Mouse (Mus musculus): ENCODE data around the gene Tas2r140. TPM values are rescaled to one million over a fixed set of nuclear protein-coding genes. Genes with fewer than 3 reads are reported as not detected.

The Tas2r140 gene
- polyA plus RNA-seq (2012; rRNA removed): not detected in 2 replicates

- TF ChIP-seq POLR2A (IDR thresholded peaks at IDR 0.05; ENCODE audit: control insufficient read depth, extremely low read depth, insufficient read depth, low read length, poor library complexity): no peak
- no peak for TF ChIP-seq CTCF (IDR thresholded peaks at IDR 0.05; ENCODE audit: borderline replicate concordance, control insufficient read depth, extremely low read depth, insufficient read depth, low read length, poor library complexity)
- Histone ChIP-seq H3K4me3 (ENCODE audit: control insufficient read depth, insufficient read depth, low read length) (no peak within 1 kb of the TSS), H3K36me3 (ENCODE audit: control insufficient read depth, insufficient read depth, low read length) (no peaks in the 10 kb centered on the region), H3K4me1 (replicated peaks; ENCODE audit: control insufficient read depth, insufficient read depth, low read length) (no peaks in the 10 kb centered on the region), H3K27ac (ENCODE audit: control insufficient read depth, insufficient read depth, low read length) (no peak within 1 kb of the TSS), H3K27me3 (ENCODE audit: control insufficient read depth, insufficient read depth, low read length) (no peaks in the 10 kb centered on the region)
- DNase-seq: no peak
Observed at GRCm38 (mm10) chr6:133055716-133056115, at the start of gene Tas2r140. Tas2r140 (minus strand) TSS chr6:133055816.

- TF ChIP-seq POLR2A (IDR thresholded peaks at IDR 0.05; ENCODE audit: control insufficient read depth, extremely low read depth, insufficient read depth, low read length, poor library complexity) (no peak), CTCF (IDR thresholded peaks at IDR 0.05; ENCODE audit: borderline replicate concordance, control insufficient read depth, extremely low read depth, insufficient read depth, low read length, poor library complexity) (no peak)
- no peaks in the 10 kb centered on the region for H3K4me1 ChIP-seq (replicated peaks; ENCODE audit: control insufficient read depth, insufficient read depth, low read length)
- peak within 1 kb of the TSS; percentile 49 for H3K27ac ChIP-seq (ENCODE audit: control insufficient read depth, insufficient read depth, low read length)
- no peaks in the 10 kb centered on the region for H3K36me3 ChIP-seq (ENCODE audit: control insufficient read depth, insufficient read depth, low read length)
- H3K4me3 ChIP-seq (ENCODE audit: control insufficient read depth, insufficient read depth, low read length): peak within 1 kb of the TSS; percentile 65
- no peak for DNase-seq
- H3K27me3 ChIP-seq (ENCODE audit: control insufficient read depth, insufficient read depth, low read length): no peaks in the 10 kb centered on the region
Observed at GRCm38 (mm10) chr6:133104609-133104921, 48.9 kb upstream of the Tas2r140 start, which contains the start of gene Smim10l1. Smim10l1 (plus strand) TSS chr6:133104909.

GRCm38 (mm10) chr6:133102430-133102829 is 46.8 kb upstream of the Tas2r140 start:
- no peaks in the 10 kb centered on the region for H3K36me3 ChIP-seq (ENCODE audit: control insufficient read depth, insufficient read depth, low read length)
- H3K27ac ChIP-seq (ENCODE audit: control insufficient read depth, insufficient read depth, low read length): no peak overlapping the region
- no peak for DNase-seq
- no peaks in the 10 kb centered on the region for H3K4me1 ChIP-seq (replicated peaks; ENCODE audit: control insufficient read depth, insufficient read depth, low read length)
- no peak overlapping the region for H3K4me3 ChIP-seq (ENCODE audit: control insufficient read depth, insufficient read depth, low read length)
- H3K27me3 ChIP-seq (ENCODE audit: control insufficient read depth, insufficient read depth, low read length): no peaks in the 10 kb centered on the region
- no peak for TF ChIP-seq CTCF (IDR thresholded peaks at IDR 0.05; ENCODE audit: borderline replicate concordance, control insufficient read depth, extremely low read depth, insufficient read depth, low read length, poor library complexity)
- TF ChIP-seq POLR2A (IDR thresholded peaks at IDR 0.05; ENCODE audit: control insufficient read depth, extremely low read depth, insufficient read depth, low read length, poor library complexity): no peak
- 62% methylated on average over 1 of the region's 1 CpGs for WGBS

GRCm38 (mm10) chr6:133092226-133092625 is 36.6 kb upstream of the Tas2r140 start:
- Histone ChIP-seq H3K27ac (ENCODE audit: control insufficient read depth, insufficient read depth, low read length) (no peak overlapping the region), H3K36me3 (ENCODE audit: control insufficient read depth, insufficient read depth, low read length) (no peaks in the 10 kb centered on the region), H3K4me3 (ENCODE audit: control insufficient read depth, insufficient read depth, low read length) (no peak overlapping the region), H3K27me3 (ENCODE audit: control insufficient read depth, insufficient read depth, low read length) (no peaks in the 10 kb centered on the region), H3K4me1 (replicated peaks; ENCODE audit: control insufficient read depth, insufficient read depth, low read length) (no peaks in the 10 kb centered on the region)
- DNase-seq: no peak
- TF ChIP-seq CTCF (IDR thresholded peaks at IDR 0.05; ENCODE audit: borderline replicate concordance, control insufficient read depth, extremely low read depth, insufficient read depth, low read length, poor library complexity): no peak
- no peak for TF ChIP-seq POLR2A (IDR thresholded peaks at IDR 0.05; ENCODE audit: control insufficient read depth, extremely low read depth, insufficient read depth, low read length, poor library complexity)
- WGBS: 88% methylated on average over 8 of the region's 8 CpGs

- no peak for DNase-seq
- no peak for TF ChIP-seq POLR2A (IDR thresholded peaks at IDR 0.05; ENCODE audit: control insufficient read depth, extremely low read depth, insufficient read depth, low read length, poor library complexity)
- no peak for TF ChIP-seq CTCF (IDR thresholded peaks at IDR 0.05; ENCODE audit: borderline replicate concordance, control insufficient read depth, extremely low read depth, insufficient read depth, low read length, poor library complexity)
- 86% methylated on average over 2 of the region's 2 CpGs for WGBS
Observed at GRCm38 (mm10) chr6:133037001-133037400, 18.6 kb downstream of the Tas2r140 start, which contains the start of gene Tas2r103. Tas2r103 (minus strand) TSS chr6:133037101.

More at GRCm38 (mm10) chr6:133037001-133037400, 18.6 kb downstream of the Tas2r140 start, which contains the start of gene Tas2r103:
- no peaks in the 10 kb centered on the region for H3K4me1 ChIP-seq (replicated peaks; ENCODE audit: control insufficient read depth, insufficient read depth, low read length)
- no peaks in the 10 kb centered on the region for H3K27me3 ChIP-seq (ENCODE audit: control insufficient read depth, insufficient read depth, low read length)
- H3K27ac ChIP-seq (ENCODE audit: control insufficient read depth, insufficient read depth, low read length): no peak within 1 kb of the TSS
- H3K36me3 ChIP-seq (ENCODE audit: control insufficient read depth, insufficient read depth, low read length): no peaks in the 10 kb centered on the region
- no peak within 1 kb of the TSS for H3K4me3 ChIP-seq (ENCODE audit: control insufficient read depth, insufficient read depth, low read length)

Other genes with a start within 250 kb of the Tas2r140 start
- gene Tas2r123, start 208.7 kb downstream of the Tas2r140 start, polyA plus RNA-seq (2012; rRNA removed): not detected in 2 replicates
- gene Tas2r116, start 200.4 kb downstream of the Tas2r140 start, polyA plus RNA-seq (2012; rRNA removed): not detected in 2 replicates
- not detected in 2 replicates for gene Tas2r110, start 187.8 kb downstream of the Tas2r140 start, polyA plus RNA-seq (2012; rRNA removed)
- gene Tas2r113, start 162.8 kb downstream of the Tas2r140 start, polyA plus RNA-seq (2012; rRNA removed): not detected in 2 replicates
- gene Tas2r125, start 146.2 kb downstream of the Tas2r140 start, polyA plus RNA-seq (2012; rRNA removed): not detected in 2 replicates
- gene Tas2r129, start 104.7 kb downstream of the Tas2r140 start, polyA plus RNA-seq (2012; rRNA removed): not detected in 2 replicates
- not detected in 2 replicates for gene Tas2r131, start 97.9 kb downstream of the Tas2r140 start, polyA plus RNA-seq (2012; rRNA removed)
- gene Tas2r109, start 74.9 kb downstream of the Tas2r140 start, polyA plus RNA-seq (2012; rRNA removed): not detected in 2 replicates
- gene Tas2r103, start 18.7 kb downstream of the Tas2r140 start, polyA plus RNA-seq (2012; rRNA removed): not detected in 2 replicates
- gene Smim10l1, start 49.1 kb upstream of the Tas2r140 start, polyA plus RNA-seq (2012; rRNA removed): 39.1 and 51.8 TPM in 2 replicates
- not detected in 2 replicates for gene 5530400C23Rik, start 236.4 kb upstream of the Tas2r140 start, polyA plus RNA-seq (2012; rRNA removed)